ENCODE assay signal across 10 mouse cellular contexts in genomic region chr9:108431431-108432067, GRCm38 (mm10). TPM values are rescaled to one million over a fixed set of nuclear protein-coding genes. Genes with fewer than 3 reads are reported as not detected.
DNase-seq lines count a peak whose midpoint lies in the region; ATAC-seq and TF ChIP-seq lines count a peak whose summit lies in the region.
"Had no signal": no experiment of that assay in that cellular context is flagged by ENCODE, and none has a peak within 500 bp of the region (broad histone marks: within the 10 kb centered on the region; RNA-seq: fewer than 3 reads in every experiment).

No protein-coding gene starts in this region.

- WGBS in forebrain, embryonic 14.5 days: 61% methylated on average over 32 of the region's 32 CpGs
- 43% methylated on average over 32 of the region's 32 CpGs for WGBS in liver, embryonic 13.5 days (ENCODE audit: insufficient replicate concordance)
- 53% methylated on average over 32 of the region's 32 CpGs for WGBS in olfactory bulb, adult 2 months

- peak; percentile 30 to 41 for DNase-seq in kidney, postnatal 25 days
- DNase-seq in kidney, adult 8-10 months: no peak
- peak; percentile 58 for DNase-seq in forebrain, embryonic 14.5 days (ENCODE audit: low spot score)
- DNase-seq in liver, embryonic 13.5 days: peak; percentile 68
- DNase-seq in cerebellum, adult 8-10 months: no peak
- no peak for DNase-seq in gastrocnemius, adult 8-10 months (ENCODE audit: low spot score in 2 of 2)
- DNase-seq in natural killer cell, adult 2 months (ENCODE audit: low spot score in 2 of 2): no peak

- TF ChIP-seq CTCF in olfactory bulb, adult 2 months (IDR thresholded peaks at IDR 0.05; ENCODE audit: insufficient read depth, low read depth, low read length): no peak

- H3K27me3 ChIP-seq in forebrain, embryonic 14.5 days (replicated peaks; ENCODE audit: control insufficient read depth, insufficient read depth, low read length): no peaks in the 10 kb centered on the region
- H3K27me3 ChIP-seq in liver, embryonic 13.5 days: no peaks in the 10 kb centered on the region

- H3K4me2 ChIP-seq in forebrain, embryonic 14.5 days (ENCODE audit: low read length): peak overlapping the region; percentile 38; the same call in 1 of the 2 replicates
- H3K4me2 ChIP-seq in liver, embryonic 13.5 days: peak overlapping the region; percentile 49

- peak overlapping the region; percentile 21; the same call in 1 of the 2 replicates for H3K9ac ChIP-seq in forebrain, embryonic 14.5 days (ENCODE audit: low read length)
- 0 out of 2 replicates have a peak overlapping the region, but pooled peaks have one; percentile 37 for H3K9ac ChIP-seq in liver, embryonic 13.5 days

- no peaks in the 10 kb centered on the region for H3K4me1 ChIP-seq in forebrain, embryonic 14.5 days (ENCODE audit: control insufficient read depth, insufficient read depth, low read length)
- H3K4me1 ChIP-seq in liver, embryonic 13.5 days (replicated peaks): peaks cover 6% of the 10 kb centered on the region
- peaks cover 8% of the 10 kb centered on the region for H3K4me1 ChIP-seq in olfactory bulb, adult 2 months (ENCODE audit: control insufficient read depth, insufficient read depth, low read length)

- H3K9me3 ChIP-seq in forebrain, embryonic 14.5 days (replicated peaks; ENCODE audit: control insufficient read depth, low read length): no peaks in the 10 kb centered on the region
- H3K9me3 ChIP-seq in liver, embryonic 13.5 days (replicated peaks): no peaks in the 10 kb centered on the region

- peak; percentile 44; the same call in 1 of the 2 replicates for ATAC-seq in forebrain, embryonic 14.5 days
- peak; percentile 60 for ATAC-seq in liver, embryonic 13.5 days (ENCODE audit: low read depth)

- no peak for TF ChIP-seq POLR2A in olfactory bulb, adult 2 months (IDR thresholded peaks at IDR 0.05; ENCODE audit: insufficient read depth, low read depth, low read length)

- no peak overlapping the region for H3K27ac ChIP-seq in forebrain, embryonic 14.5 days (ENCODE audit: low read depth, low read length)
- H3K27ac ChIP-seq in liver, embryonic 13.5 days: no peak overlapping the region
- no peak overlapping the region for H3K27ac ChIP-seq in olfactory bulb, adult 2 months (ENCODE audit: insufficient read depth, low read depth, low read length)

- H3K36me3 ChIP-seq in forebrain, embryonic 14.5 days (ENCODE audit: control insufficient read depth, insufficient read depth, low read length): no peaks in the 10 kb centered on the region
- H3K36me3 ChIP-seq in liver, embryonic 13.5 days: no peaks in the 10 kb centered on the region

- 0 out of 2 replicates have a peak overlapping the region, but pooled peaks have one; percentile 9 for H3K4me3 ChIP-seq in forebrain, embryonic 14.5 days (ENCODE audit: low read depth, low read length)
- no peak overlapping the region; the same call in 1 of the 2 replicates for H3K4me3 ChIP-seq in liver, embryonic 13.5 days (replicated peaks)
- peak overlapping the region; percentile 31 for H3K4me3 ChIP-seq in olfactory bulb, adult 2 months (ENCODE audit: insufficient read depth, low read depth, low read length)

RNA-seq across cellular contexts. Expression of gene Ccdc36, which starts 3.3 kb away (rescaled TPM):
- 0.94 and 1.1 TPM in 2 replicates for polyA plus RNA-seq in forebrain, embryonic 14.5 days (2014; fragmentation: Nextera tagmentation; extraction: Ambion mirVana)
- polyA plus RNA-seq in liver, embryonic 13.5 days (2015; fragmentation: Nextera tagmentation; extraction: Ambion mirVana): 0.30 and 0.35 TPM in 2 replicates
- not detected in 2 replicates for polyA plus RNA-seq in olfactory bulb, adult 2 months (2012; ENCODE audit: insufficient read depth, insufficient read length, low replicate concordance, missing spikeins)
- total RNA-seq in gastrocnemius, adult 8-10 months (2022): not detected
- total RNA-seq: adrenal gland, postnatal 36 days had no signal
- polyA plus RNA-seq: spleen, adult 2 months had no signal

RNA-seq across cellular contexts. Expression of gene BC048562, which starts 4.7 kb away (rescaled TPM):
- not detected in 2 replicates for polyA plus RNA-seq in forebrain, embryonic 14.5 days (2014; fragmentation: Nextera tagmentation; extraction: Ambion mirVana)
- not detected in 2 replicates for polyA plus RNA-seq in liver, embryonic 13.5 days (2015; fragmentation: Nextera tagmentation; extraction: Ambion mirVana)
- not detected in 2 replicates for polyA plus RNA-seq in olfactory bulb, adult 2 months (2012; ENCODE audit: insufficient read depth, insufficient read length, low replicate concordance, missing spikeins)
- total RNA-seq in gastrocnemius, adult 8-10 months (2022): not detected
- total RNA-seq: adrenal gland, postnatal 36 days had no signal
- polyA plus RNA-seq: spleen, adult 2 months had no signal

RNA-seq across cellular contexts. Expression of gene Ccdc71, which starts 28.8 kb away (rescaled TPM):
- 45.2 and 49.6 TPM in 2 replicates for polyA plus RNA-seq in forebrain, embryonic 14.5 days (2014; fragmentation: Nextera tagmentation; extraction: Ambion mirVana)
- 23.5 and 26.0 TPM in 2 replicates for polyA plus RNA-seq in liver, embryonic 13.5 days (2015; fragmentation: Nextera tagmentation; extraction: Ambion mirVana)
- not detected in 2 replicates for polyA plus RNA-seq in olfactory bulb, adult 2 months (2012; ENCODE audit: insufficient read depth, insufficient read length, low replicate concordance, missing spikeins)
- total RNA-seq in gastrocnemius, adult 8-10 months (2022): 10 to 100 TPM; 13.8 to 21.0 (median 16.3) TPM

RNA-seq across cellular contexts. Expression of gene Klhdc8b, which starts 29.8 kb away (rescaled TPM):
- 47.9 and 52.6 TPM in 2 replicates for polyA plus RNA-seq in forebrain, embryonic 14.5 days (2014; fragmentation: Nextera tagmentation; extraction: Ambion mirVana)
- polyA plus RNA-seq in liver, embryonic 13.5 days (2015; fragmentation: Nextera tagmentation; extraction: Ambion mirVana): 12.3 and 12.8 TPM in 2 replicates
- polyA plus RNA-seq in olfactory bulb, adult 2 months (2012; ENCODE audit: insufficient read depth, insufficient read length, low replicate concordance, missing spikeins): not detected in 2 replicates
- total RNA-seq in gastrocnemius, adult 8-10 months (2022): 1 to 10 TPM; 1.3 to 2.7 (median 2.2) TPM

RNA-seq across cellular contexts. Expression of gene 1700102P08Rik, which starts 38.9 kb away (rescaled TPM):
- polyA plus RNA-seq in forebrain, embryonic 14.5 days (2014; fragmentation: Nextera tagmentation; extraction: Ambion mirVana): 1.4 and 1.9 TPM in 2 replicates
- polyA plus RNA-seq in liver, embryonic 13.5 days (2015; fragmentation: Nextera tagmentation; extraction: Ambion mirVana): 0.47 and 0.68 TPM in 2 replicates
- not detected in 2 replicates for polyA plus RNA-seq in olfactory bulb, adult 2 months (2012; ENCODE audit: insufficient read depth, insufficient read length, low replicate concordance, missing spikeins)
- 1 to 10 TPM in 2 of 4 experiments, under 1 TPM in 2; 0.53 to 1.3 (median 0.97) TPM for total RNA-seq in gastrocnemius, adult 8-10 months (2022)

Comparison
In these comparisons a context has a peak if more than half of its experiments do, and no peak if none do; other contexts are left out.
1. DNase-seq: peak in kidney, postnatal 25 days (2 of 2), forebrain, embryonic 14.5 days (single experiment) and liver, embryonic 13.5 days (single experiment); none in kidney, adult 8-10 months (0 of 2), cerebellum, adult 8-10 months (single experiment), gastrocnemius, adult 8-10 months (0 of 2) and natural killer cell, adult 2 months (0 of 2).
2. RNA of gene Ccdc71, which starts 28.8 kb away (polyA plus RNA-seq): 45.2 to 49.6 TPM in forebrain, embryonic 14.5 days and 23.5 to 26.0 TPM in liver, embryonic 13.5 days; not detected in olfactory bulb, adult 2 months; every median in the first group is over 10 times any median in the second.